Mouse (Mus musculus): ENCODE measurements around the gene 1700129C05Rik. TPM values are rescaled to one million over a fixed set of nuclear protein-coding genes. Genes with fewer than 3 reads are reported as not detected.

The 1700129C05Rik gene
- polyA plus RNA-seq (2012; rRNA removed): 463 and 718 TPM in 2 replicates

- H3K4me3 ChIP-seq (ENCODE audit: control insufficient read depth, low read depth, low read length): peak within 1 kb of the TSS; percentile 94
- H3K27me3 ChIP-seq (ENCODE audit: control insufficient read depth, insufficient read depth, low read length): no peaks in the 10 kb centered on the region
- H3K4me1 ChIP-seq (ENCODE audit: control insufficient read depth, insufficient read depth, low read length): no peaks in the 10 kb centered on the region
- H3K36me3 ChIP-seq (ENCODE audit: control insufficient read depth, insufficient read depth, low read length): peaks cover 3% of the 10 kb centered on the region
- H3K27ac ChIP-seq (ENCODE audit: control insufficient read depth, insufficient read depth, low read depth, low read length): peak within 1 kb of the TSS; percentile 93
- no peak for TF ChIP-seq CTCF (IDR thresholded peaks at IDR 0.05; ENCODE audit: control insufficient read depth, insufficient read depth, insufficient replicate concordance, low read depth, low read length)
- TF ChIP-seq POLR2A (IDR thresholded peaks at IDR 0.05; ENCODE audit: control insufficient read depth, low read depth, low read length): peak; percentile 82; the same call in 1 of the 2 replicates
These were observed at the start of gene 1700129C05Rik for GRCm38 (mm10) chr14:59142793-59143192. 1700129C05Rik (minus strand) TSS chr14:59142893.

GRCm38 (mm10) chr14:59186121-59186520, 43.4 kb upstream of the 1700129C05Rik start:
- H3K4me1 ChIP-seq (ENCODE audit: control insufficient read depth, insufficient read depth, low read length): no peaks in the 10 kb centered on the region
- no peak overlapping the region for H3K4me3 ChIP-seq (ENCODE audit: control insufficient read depth, low read depth, low read length)
- TF ChIP-seq CTCF (IDR thresholded peaks at IDR 0.05; ENCODE audit: control insufficient read depth, insufficient read depth, insufficient replicate concordance, low read depth, low read length): no peak
- TF ChIP-seq POLR2A (IDR thresholded peaks at IDR 0.05; ENCODE audit: control insufficient read depth, low read depth, low read length): no peak
- no peak overlapping the region for H3K27ac ChIP-seq (ENCODE audit: control insufficient read depth, insufficient read depth, low read depth, low read length)
- H3K36me3 ChIP-seq (ENCODE audit: control insufficient read depth, insufficient read depth, low read length): no peaks in the 10 kb centered on the region
- no peaks in the 10 kb centered on the region for H3K27me3 ChIP-seq (ENCODE audit: control insufficient read depth, insufficient read depth, low read length)

- Histone ChIP-seq H3K4me3 (ENCODE audit: control insufficient read depth, low read depth, low read length) (no peak overlapping the region), H3K4me1 (ENCODE audit: control insufficient read depth, insufficient read depth, low read length) (no peaks in the 10 kb centered on the region), H3K36me3 (ENCODE audit: control insufficient read depth, insufficient read depth, low read length) (no peaks in the 10 kb centered on the region), H3K27me3 (ENCODE audit: control insufficient read depth, insufficient read depth, low read length) (no peaks in the 10 kb centered on the region), H3K27ac (ENCODE audit: control insufficient read depth, insufficient read depth, low read depth, low read length) (no peak overlapping the region)
- TF ChIP-seq POLR2A (IDR thresholded peaks at IDR 0.05; ENCODE audit: control insufficient read depth, low read depth, low read length) (no peak), CTCF (IDR thresholded peaks at IDR 0.05; ENCODE audit: control insufficient read depth, insufficient read depth, insufficient replicate concordance, low read depth, low read length) (no peak)
These were observed 42.8 kb upstream of the 1700129C05Rik start for GRCm38 (mm10) chr14:59185514-59185913.

GRCm38 (mm10) chr14:59182732-59183131, 40.0 kb upstream of the 1700129C05Rik start:
- no peak for TF ChIP-seq CTCF (IDR thresholded peaks at IDR 0.05; ENCODE audit: control insufficient read depth, insufficient read depth, insufficient replicate concordance, low read depth, low read length)
- no peak for TF ChIP-seq POLR2A (IDR thresholded peaks at IDR 0.05; ENCODE audit: control insufficient read depth, low read depth, low read length)
- H3K4me3 ChIP-seq (ENCODE audit: control insufficient read depth, low read depth, low read length): no peak overlapping the region
- H3K27ac ChIP-seq (ENCODE audit: control insufficient read depth, insufficient read depth, low read depth, low read length): no peak overlapping the region
- no peaks in the 10 kb centered on the region for H3K27me3 ChIP-seq (ENCODE audit: control insufficient read depth, insufficient read depth, low read length)
- H3K36me3 ChIP-seq (ENCODE audit: control insufficient read depth, insufficient read depth, low read length): no peaks in the 10 kb centered on the region
- H3K4me1 ChIP-seq (ENCODE audit: control insufficient read depth, insufficient read depth, low read length): no peaks in the 10 kb centered on the region

GRCm38 (mm10) chr14:59178649-59179048, 36.0 kb upstream of the 1700129C05Rik start, which contains the start of gene Gm5142:
Gm5142 (minus strand) TSS chr14:59178749.
- peak; percentile 75; the same call in 1 of the 2 replicates for TF ChIP-seq POLR2A (IDR thresholded peaks at IDR 0.05; ENCODE audit: control insufficient read depth, low read depth, low read length)
- no peak for TF ChIP-seq CTCF (IDR thresholded peaks at IDR 0.05; ENCODE audit: control insufficient read depth, insufficient read depth, insufficient replicate concordance, low read depth, low read length)
- Histone ChIP-seq H3K4me1 (ENCODE audit: control insufficient read depth, insufficient read depth, low read length) (no peaks in the 10 kb centered on the region), H3K36me3 (ENCODE audit: control insufficient read depth, insufficient read depth, low read length) (no peaks in the 10 kb centered on the region), H3K4me3 (ENCODE audit: control insufficient read depth, low read depth, low read length) (peak within 1 kb of the TSS; percentile 91), H3K27ac (ENCODE audit: control insufficient read depth, insufficient read depth, low read depth, low read length) (peak within 1 kb of the TSS; percentile 86), H3K27me3 (ENCODE audit: control insufficient read depth, insufficient read depth, low read length) (no peaks in the 10 kb centered on the region)

- Histone ChIP-seq H3K4me3 (ENCODE audit: control insufficient read depth, low read depth, low read length) (no peak overlapping the region), H3K27ac (ENCODE audit: control insufficient read depth, insufficient read depth, low read depth, low read length) (no peak overlapping the region), H3K36me3 (ENCODE audit: control insufficient read depth, insufficient read depth, low read length) (no peaks in the 10 kb centered on the region), H3K4me1 (ENCODE audit: control insufficient read depth, insufficient read depth, low read length) (no peaks in the 10 kb centered on the region), H3K27me3 (ENCODE audit: control insufficient read depth, insufficient read depth, low read length) (no peaks in the 10 kb centered on the region)
- no peak for TF ChIP-seq CTCF (IDR thresholded peaks at IDR 0.05; ENCODE audit: control insufficient read depth, insufficient read depth, insufficient replicate concordance, low read depth, low read length)
- TF ChIP-seq POLR2A (IDR thresholded peaks at IDR 0.05; ENCODE audit: control insufficient read depth, low read depth, low read length): no peak
These were observed 14.5 kb upstream of the 1700129C05Rik start for GRCm38 (mm10) chr14:59157016-59157698.

GRCm38 (mm10) chr14:59155589-59155988, 12.9 kb upstream of the 1700129C05Rik start:
- no peak overlapping the region for H3K27ac ChIP-seq (ENCODE audit: control insufficient read depth, insufficient read depth, low read depth, low read length)
- no peak overlapping the region for H3K4me3 ChIP-seq (ENCODE audit: control insufficient read depth, low read depth, low read length)
- H3K4me1 ChIP-seq (ENCODE audit: control insufficient read depth, insufficient read depth, low read length): no peaks in the 10 kb centered on the region
- H3K36me3 ChIP-seq (ENCODE audit: control insufficient read depth, insufficient read depth, low read length): no peaks in the 10 kb centered on the region
- no peak for TF ChIP-seq CTCF (IDR thresholded peaks at IDR 0.05; ENCODE audit: control insufficient read depth, insufficient read depth, insufficient replicate concordance, low read depth, low read length)
- TF ChIP-seq POLR2A (IDR thresholded peaks at IDR 0.05; ENCODE audit: control insufficient read depth, low read depth, low read length): no peak
- H3K27me3 ChIP-seq (ENCODE audit: control insufficient read depth, insufficient read depth, low read length): no peaks in the 10 kb centered on the region

Measured in testis, adult 2 months (tissue).